Mouse (Mus musculus): ENCODE data around the gene Zbtb45.

The Zbtb45 gene

GRCm38 (mm10) chr7:13031069-13031468 is 21.2 kb upstream of the Zbtb45 start:
- peaks cover 92% of the 10 kb centered on the region for H3K4me1 ChIP-seq (replicated peaks; ENCODE audit: low read depth, low read length)
- no peaks in the 10 kb centered on the region for H3K27me3 ChIP-seq (ENCODE audit: insufficient read depth, low read length)
- no peaks in the 10 kb centered on the region for H3K9me3 ChIP-seq (ENCODE audit: low read length)
- TF ChIP-seq POU5F1 (IDR thresholded peaks at IDR 0.05; ENCODE audit: borderline replicate concordance, low read length) (no peak), NANOG (IDR thresholded peaks at IDR 0.05; ENCODE audit: borderline replicate concordance, low read length) (no peak), CTCF (conservative IDR thresholded peaks at IDR 0.05; ENCODE audit: low read length) (peak; percentile 37)
- no peak overlapping the region for H3K4me3 ChIP-seq (replicated peaks; ENCODE audit: low read length)
- peaks cover 93% of the 10 kb centered on the region for H3K36me3 ChIP-seq (ENCODE audit: insufficient read depth, low read length)

GRCm38 (mm10) chr7:13028986-13029385 is 19.2 kb upstream of the Zbtb45 start:
- TF ChIP-seq CTCF (conservative IDR thresholded peaks at IDR 0.05; ENCODE audit: low read length), result no peak
- TF ChIP-seq POU5F1 (IDR thresholded peaks at IDR 0.05; ENCODE audit: borderline replicate concordance, low read length), result no peak
- TF ChIP-seq NANOG (IDR thresholded peaks at IDR 0.05; ENCODE audit: borderline replicate concordance, low read length), result no peak
- H3K4me1 ChIP-seq (replicated peaks; ENCODE audit: low read depth, low read length), result peaks cover 77% of the 10 kb centered on the region
- no peaks in the 10 kb centered on the region for H3K27me3 ChIP-seq (ENCODE audit: insufficient read depth, low read length)
- no peaks in the 10 kb centered on the region for H3K9me3 ChIP-seq (ENCODE audit: low read length)
- H3K36me3 ChIP-seq (ENCODE audit: insufficient read depth, low read length), result peaks cover 91% of the 10 kb centered on the region
- peak overlapping the region; percentile 100 for H3K4me3 ChIP-seq (replicated peaks; ENCODE audit: low read length)

- H3K9me3 ChIP-seq (ENCODE audit: low read length), result no peaks in the 10 kb centered on the region
- TF ChIP-seq POU5F1 (IDR thresholded peaks at IDR 0.05; ENCODE audit: borderline replicate concordance, low read length) (no peak), NANOG (IDR thresholded peaks at IDR 0.05; ENCODE audit: borderline replicate concordance, low read length) (no peak), CTCF (conservative IDR thresholded peaks at IDR 0.05; ENCODE audit: low read length) (no peak)
Observed at GRCm38 (mm10) chr7:13025511-13026112, 15.8 kb upstream of the Zbtb45 start.

GRCm38 (mm10) chr7:13024805-13025204 is 15.0 kb upstream of the Zbtb45 start:
- peak overlapping the region; percentile 100 for H3K4me3 ChIP-seq (replicated peaks; ENCODE audit: low read length)
- no peaks in the 10 kb centered on the region for H3K9me3 ChIP-seq (ENCODE audit: low read length)
- H3K27me3 ChIP-seq (ENCODE audit: insufficient read depth, low read length), result no peaks in the 10 kb centered on the region
- H3K4me1 ChIP-seq (replicated peaks; ENCODE audit: low read depth, low read length), result peaks cover 55% of the 10 kb centered on the region
- TF ChIP-seq NANOG (IDR thresholded peaks at IDR 0.05; ENCODE audit: borderline replicate concordance, low read length) (no peak), CTCF (conservative IDR thresholded peaks at IDR 0.05; ENCODE audit: low read length) (no peak), POU5F1 (IDR thresholded peaks at IDR 0.05; ENCODE audit: borderline replicate concordance, low read length) (no peak)
- H3K36me3 ChIP-seq (ENCODE audit: insufficient read depth, low read length), result peaks cover 49% of the 10 kb centered on the region

More at GRCm38 (mm10) chr7:13025511-13026112, 15.8 kb upstream of the Zbtb45 start:
- H3K4me3 ChIP-seq (replicated peaks; ENCODE audit: low read length), result peak overlapping the region; percentile 100
- H3K27me3 ChIP-seq (ENCODE audit: insufficient read depth, low read length), result no peaks in the 10 kb centered on the region
- H3K36me3 ChIP-seq (ENCODE audit: insufficient read depth, low read length), result peaks cover 57% of the 10 kb centered on the region
- H3K4me1 ChIP-seq (replicated peaks; ENCODE audit: low read depth, low read length), result peaks cover 59% of the 10 kb centered on the region

DNA sequence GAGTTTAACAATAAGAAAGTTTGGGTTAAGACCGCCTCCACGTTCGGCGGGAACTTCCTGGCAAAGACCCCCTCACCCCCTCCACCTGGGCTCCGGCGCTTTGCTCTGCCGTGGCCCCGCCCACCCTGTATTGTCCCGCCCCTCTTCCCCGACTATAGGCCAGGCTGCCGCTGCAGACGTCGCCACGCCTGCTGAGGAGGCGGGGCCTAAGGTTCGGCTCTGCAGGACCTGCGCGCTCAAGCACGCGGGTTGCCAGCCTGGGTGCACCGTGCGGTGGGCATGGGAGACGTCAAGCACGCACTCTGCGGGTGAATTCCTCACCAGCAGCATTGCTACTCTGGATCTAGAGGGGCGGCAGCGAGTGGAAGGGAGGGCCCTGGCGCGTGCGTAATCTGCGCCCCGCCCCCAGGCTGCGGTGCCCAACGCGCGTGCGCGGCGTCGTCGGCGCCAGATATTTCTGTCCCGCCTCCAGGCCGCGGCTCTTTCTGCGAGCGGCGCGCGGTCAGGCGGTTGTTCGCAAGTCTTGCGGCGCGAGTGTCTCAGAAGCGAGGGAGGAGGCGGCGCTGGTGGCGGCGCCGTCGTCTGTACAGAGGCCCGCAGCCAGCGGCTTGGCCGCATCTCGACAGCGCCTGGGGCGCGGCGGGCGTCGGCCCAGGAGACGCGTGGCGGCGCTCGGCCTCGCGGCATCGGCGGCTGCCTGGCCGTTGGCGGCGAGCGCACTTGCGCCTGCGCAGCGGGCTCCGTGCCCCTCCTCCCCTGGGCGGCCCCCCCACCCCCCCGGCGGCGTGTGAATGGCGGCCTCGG is 14.3 kb upstream of the Zbtb45 start:
- Histone ChIP-seq H3K9me3 (ENCODE audit: low read length) (no peaks in the 10 kb centered on the region), H3K36me3 (ENCODE audit: insufficient read depth, low read length) (peaks cover 43% of the 10 kb centered on the region), H3K4me1 (replicated peaks; ENCODE audit: low read depth, low read length) (peaks cover 54% of the 10 kb centered on the region), H3K4me3 (replicated peaks; ENCODE audit: low read length) (peak overlapping the region; percentile 100), H3K27me3 (ENCODE audit: insufficient read depth, low read length) (no peaks in the 10 kb centered on the region)
- TF ChIP-seq CTCF (conservative IDR thresholded peaks at IDR 0.05; ENCODE audit: low read length) (no peak), POU5F1 (IDR thresholded peaks at IDR 0.05; ENCODE audit: borderline replicate concordance, low read length) (no peak), NANOG (IDR thresholded peaks at IDR 0.05; ENCODE audit: borderline replicate concordance, low read length) (no peak)

DNA sequence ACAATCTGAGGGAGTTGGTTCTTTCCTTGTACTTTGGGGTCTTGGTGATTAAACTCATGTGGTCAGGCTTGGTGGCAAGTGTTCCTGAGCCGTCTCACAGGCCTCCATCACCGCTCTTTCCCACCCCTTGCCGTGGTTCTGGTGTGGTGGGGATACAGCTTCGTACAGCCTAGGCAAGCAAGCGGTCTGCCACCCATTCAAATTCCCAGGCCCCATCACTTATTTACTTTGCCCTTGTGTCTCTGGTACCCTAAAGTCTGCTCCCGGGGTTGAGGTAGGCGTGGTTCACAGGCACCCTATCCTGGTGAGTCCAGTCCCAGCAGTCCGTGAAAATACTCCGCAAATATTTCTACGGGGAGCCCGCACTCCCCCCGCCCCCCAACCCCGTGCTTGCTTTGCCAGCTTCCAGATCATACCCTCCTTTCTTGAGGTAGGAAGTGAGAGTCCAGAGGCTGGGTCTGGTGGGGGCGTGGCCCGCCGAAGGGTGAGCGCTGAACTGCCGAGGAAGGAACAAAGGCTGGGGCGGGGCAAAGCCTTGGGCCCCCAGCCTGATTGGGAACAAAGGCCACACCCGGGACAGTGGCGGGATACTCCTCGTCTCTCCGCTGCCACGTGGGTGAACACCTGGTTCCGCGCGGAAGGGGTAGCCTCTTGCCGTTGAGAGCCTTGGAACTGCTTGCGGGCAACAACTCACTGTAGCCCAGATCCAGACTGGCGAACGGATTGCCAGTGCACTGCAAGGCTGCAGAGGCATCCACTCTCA is 13.1 kb upstream of the Zbtb45 start:
- H3K36me3 ChIP-seq (ENCODE audit: insufficient read depth, low read length), result peaks cover 31% of the 10 kb centered on the region

DNA sequence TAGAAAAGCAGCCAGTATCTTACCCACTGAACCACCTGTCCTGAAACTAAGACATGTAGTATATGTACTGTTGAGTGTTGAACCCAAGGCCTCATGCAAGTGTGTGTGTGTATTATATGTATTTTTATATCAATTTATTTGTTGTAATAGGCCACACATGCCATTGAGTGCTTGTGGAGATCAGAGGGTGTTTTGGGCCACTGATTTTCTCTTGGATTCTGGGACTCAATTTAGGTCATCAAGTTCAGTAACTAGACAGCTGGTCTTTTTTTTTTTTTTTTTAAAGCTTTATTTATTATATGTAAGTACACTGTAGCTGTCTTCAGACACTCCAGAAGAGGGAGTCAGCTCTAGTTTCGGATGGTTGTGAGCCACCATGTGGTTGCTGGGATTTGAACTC is 5.4 kb upstream of the Zbtb45 start:
- TF ChIP-seq POU5F1 (IDR thresholded peaks at IDR 0.05; ENCODE audit: borderline replicate concordance, low read length) (no peak), CTCF (conservative IDR thresholded peaks at IDR 0.05; ENCODE audit: low read length) (no peak), NANOG (IDR thresholded peaks at IDR 0.05; ENCODE audit: borderline replicate concordance, low read length) (no peak)
- Histone ChIP-seq H3K9me3 (ENCODE audit: low read length) (no peaks in the 10 kb centered on the region), H3K4me3 (replicated peaks; ENCODE audit: low read length) (no peak overlapping the region)

More for the DNA sequence above, 13.1 kb upstream of the Zbtb45 start:
- Histone ChIP-seq H3K4me3 (replicated peaks; ENCODE audit: low read length) (peak overlapping the region; percentile 100), H3K9me3 (ENCODE audit: low read length) (no peaks in the 10 kb centered on the region), H3K4me1 (replicated peaks; ENCODE audit: low read depth, low read length) (peaks cover 52% of the 10 kb centered on the region), H3K27me3 (ENCODE audit: insufficient read depth, low read length) (no peaks in the 10 kb centered on the region)
- TF ChIP-seq CTCF (conservative IDR thresholded peaks at IDR 0.05; ENCODE audit: low read length) (no peak), POU5F1 (IDR thresholded peaks at IDR 0.05; ENCODE audit: borderline replicate concordance, low read length) (no peak), NANOG (IDR thresholded peaks at IDR 0.05; ENCODE audit: borderline replicate concordance, low read length) (no peak; the same call in 1 of the 2 replicates)

GRCm38 (mm10) chr7:13014275-13014839 is 4.5 kb upstream of the Zbtb45 start:
- peaks cover 67% of the 10 kb centered on the region for H3K4me1 ChIP-seq (replicated peaks; ENCODE audit: low read depth, low read length)
- H3K9me3 ChIP-seq (ENCODE audit: low read length), result no peaks in the 10 kb centered on the region
- H3K36me3 ChIP-seq (ENCODE audit: insufficient read depth, low read length), result no peaks in the 10 kb centered on the region
- H3K4me3 ChIP-seq (replicated peaks; ENCODE audit: low read length), result peak overlapping the region; percentile 50
- no peaks in the 10 kb centered on the region for H3K27me3 ChIP-seq (ENCODE audit: insufficient read depth, low read length)
- TF ChIP-seq CTCF (conservative IDR thresholded peaks at IDR 0.05; ENCODE audit: low read length), result no peak
- TF ChIP-seq POU5F1 (IDR thresholded peaks at IDR 0.05; ENCODE audit: borderline replicate concordance, low read length), result peak; percentile 67
- TF ChIP-seq NANOG (IDR thresholded peaks at IDR 0.05; ENCODE audit: borderline replicate concordance, low read length), result peak; percentile 92

More for the DNA sequence above, 5.4 kb upstream of the Zbtb45 start:
- Histone ChIP-seq H3K4me1 (replicated peaks; ENCODE audit: low read depth, low read length) (peaks cover 70% of the 10 kb centered on the region), H3K36me3 (ENCODE audit: insufficient read depth, low read length) (no peaks in the 10 kb centered on the region), H3K27me3 (ENCODE audit: insufficient read depth, low read length) (no peaks in the 10 kb centered on the region)

Measured in E14TG2a.4 (cell line).